Mouse (Mus musculus) gastrocnemius, postnatal 4 days (tissue): Measurements from ENCODE around the gene Bicdl2. TPM values are rescaled to one million over a fixed set of nuclear protein-coding genes. Genes with fewer than 3 reads are reported as not detected.

Experiments used
- DNase-seq, 2 experiments: peaks; one replicate each; pipeline ENCODE4 v3.0.0; 2021 to 2022; ENCODE audit warnings: low spot score in 2 of 2, mixed read lengths in 2 of 2
- total RNA-seq, 2 experiments: library from RNA; stranded (reverse); gene quantifications; 2 replicates each; pipeline ENCODE4 v1.2.3; 2021

The Bicdl2 gene
- total RNA-seq, 2 experiments from 2014 or later: not detected

GRCm38 (mm10) chr17:23674271-23674952 is 14.1 kb downstream of the Bicdl2 start:
- DNase-seq: no peak

- DNase-seq: peak in 1 of 2 experiments; percentile 68
Observed at GRCm38 (mm10) chr17:23675127-23675526, 14.8 kb downstream of the Bicdl2 start.

- DNase-seq: peak in 1 of 2 experiments; percentile 55
Observed at GRCm38 (mm10) chr17:23675564-23676281, 15.4 kb downstream of the Bicdl2 start.

- DNase-seq: peak in 1 of 2 experiments; percentile 51
Observed at GRCm38 (mm10) chr17:23676473-23677031, 16.2 kb downstream of the Bicdl2 start.

- peak; percentile 73 to 80 for DNase-seq
Observed at GRCm38 (mm10) chr17:23677236-23677679, 17.0 kb downstream of the Bicdl2 start, which contains the start of gene Tnfrsf12a. Tnfrsf12a (minus strand) TSS chr17:23677468.

GRCm38 (mm10) chr17:23679127-23679835 is 19.0 kb downstream of the Bicdl2 start, which contains the start of gene Cldn6:
Cldn6 (plus strand) TSS chr17:23679249.
- no peak for DNase-seq

GRCm38 (mm10) chr17:23680336-23680735 is 20.0 kb downstream of the Bicdl2 start:
- no peak for DNase-seq

- DNase-seq: no peak
Observed at GRCm38 (mm10) chr17:23681086-23681485, 20.8 kb downstream of the Bicdl2 start.

- no peak for DNase-seq
Observed at GRCm38 (mm10) chr17:23682092-23682491, 21.8 kb downstream of the Bicdl2 start.

- DNase-seq: no peak
Observed at GRCm38 (mm10) chr17:23682530-23682929, 22.2 kb downstream of the Bicdl2 start.

- DNase-seq: peak in 1 of 2 experiments; percentile 20
Observed at GRCm38 (mm10) chr17:23683226-23683625, 22.9 kb downstream of the Bicdl2 start.

- DNase-seq: no peak
Observed at GRCm38 (mm10) chr17:23683856-23684672, 23.8 kb downstream of the Bicdl2 start, which contains the start of gene Cldn9. Cldn9 (minus strand) TSS chr17:23684026.

- DNase-seq: no peak
Observed at GRCm38 (mm10) chr17:23694491-23694890, 34.2 kb downstream of the Bicdl2 start.

GRCm38 (mm10) chr17:23695801-23696200 is 35.5 kb downstream of the Bicdl2 start:
- no peak for DNase-seq

- DNase-seq: peak in 1 of 2 experiments; percentile 41
Observed at GRCm38 (mm10) chr17:23699131-23700077, 39.1 kb downstream of the Bicdl2 start.

GRCm38 (mm10) chr17:23700079-23700478 is 39.8 kb downstream of the Bicdl2 start:
- peak; percentile 75 to 88 for DNase-seq

- no peak for DNase-seq
Observed at GRCm38 (mm10) chr17:23703301-23703700, 43.0 kb downstream of the Bicdl2 start.

- no peak for DNase-seq
Observed at GRCm38 (mm10) chr17:23704741-23705140, 44.4 kb downstream of the Bicdl2 start.

GRCm38 (mm10) chr17:23705525-23706104 is 45.3 kb downstream of the Bicdl2 start:
- DNase-seq: no peak
